Mouse (Mus musculus): ENCODE measurements around the gene Hdhd3. TPM values are rescaled to one million over a fixed set of nuclear protein-coding genes. Genes with fewer than 3 reads are reported as not detected.

Hdhd3 gene
- polyA plus RNA-seq, 1 experiment from 2014 or later = 10.1 TPM

GRCm38 (mm10) chr4:62463124-62463523 is 40.1 kb downstream of the Hdhd3 start:
- no peak for ATAC-seq (replicated peaks; ENCODE audit: insufficient number of reproducible peaks, low FRiP score, low TSS enrichment, low read depth)
- Histone ChIP-seq H3K4me2 (ENCODE audit: low read depth, low read length) (no peak overlapping the region), H3K27me3 (ENCODE audit: control insufficient read depth, insufficient read depth, low read length) (no peaks in the 10 kb centered on the region)

DNA sequence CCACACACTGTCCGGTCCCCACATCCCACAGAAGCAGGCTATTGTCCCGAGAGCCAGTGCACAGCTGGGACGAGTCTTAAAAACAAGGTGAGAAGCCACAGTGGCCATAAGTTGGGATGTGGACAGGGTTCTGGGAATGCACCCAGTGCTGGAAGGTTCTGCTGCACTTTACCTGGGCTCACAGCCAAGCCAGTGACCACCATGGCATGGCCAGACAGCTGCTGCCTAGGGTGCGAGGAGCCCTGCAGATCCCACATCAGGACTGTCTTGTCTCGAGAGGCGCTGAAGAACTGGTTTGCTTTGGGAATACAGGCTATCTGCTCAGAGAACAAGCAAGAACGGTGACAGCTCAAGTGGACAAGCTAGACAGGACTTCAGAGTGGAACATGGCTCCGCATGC is 42.9 kb downstream of the Hdhd3 start:
- Histone ChIP-seq H3K4me1 (ENCODE audit: control insufficient read depth, insufficient read depth, low read length) (no peaks in the 10 kb centered on the region), H3K9me3 (replicated peaks; ENCODE audit: control insufficient read depth, low read length) (no peaks in the 10 kb centered on the region), H3K36me3 (replicated peaks; ENCODE audit: control insufficient read depth, insufficient read depth, low read depth, low read length) (no peaks in the 10 kb centered on the region), H3K9ac (replicated peaks; ENCODE audit: low read length) (no peak overlapping the region), H3K4me3 (ENCODE audit: low read depth, low read length) (no peak overlapping the region), H3K27me3 (ENCODE audit: control insufficient read depth, insufficient read depth, low read length) (no peaks in the 10 kb centered on the region), H3K4me2 (ENCODE audit: low read depth, low read length) (no peak overlapping the region), H3K27ac (replicated peaks; ENCODE audit: low read depth, low read length) (no peak overlapping the region)
- 90% methylated on average over 8 of the region's 8 CpGs for WGBS
- DNase-seq (ENCODE audit: low spot score) (no peak), ATAC-seq (replicated peaks; ENCODE audit: insufficient number of reproducible peaks, low FRiP score, low TSS enrichment, low read depth) (no peak)

More at GRCm38 (mm10) chr4:62463124-62463523, 40.1 kb downstream of the Hdhd3 start:
- no peak for DNase-seq (ENCODE audit: low spot score)
- Histone ChIP-seq H3K4me3 (ENCODE audit: low read depth, low read length) (no peak overlapping the region), H3K4me1 (ENCODE audit: control insufficient read depth, insufficient read depth, low read length) (no peaks in the 10 kb centered on the region), H3K27ac (replicated peaks; ENCODE audit: low read depth, low read length) (no peak overlapping the region), H3K9ac (replicated peaks; ENCODE audit: low read length) (no peak overlapping the region), H3K36me3 (replicated peaks; ENCODE audit: control insufficient read depth, insufficient read depth, low read depth, low read length) (no peaks in the 10 kb centered on the region), H3K9me3 (replicated peaks; ENCODE audit: control insufficient read depth, low read length) (no peaks in the 10 kb centered on the region)
- 89% methylated on average over 2 of the region's 2 CpGs for WGBS

DNA sequence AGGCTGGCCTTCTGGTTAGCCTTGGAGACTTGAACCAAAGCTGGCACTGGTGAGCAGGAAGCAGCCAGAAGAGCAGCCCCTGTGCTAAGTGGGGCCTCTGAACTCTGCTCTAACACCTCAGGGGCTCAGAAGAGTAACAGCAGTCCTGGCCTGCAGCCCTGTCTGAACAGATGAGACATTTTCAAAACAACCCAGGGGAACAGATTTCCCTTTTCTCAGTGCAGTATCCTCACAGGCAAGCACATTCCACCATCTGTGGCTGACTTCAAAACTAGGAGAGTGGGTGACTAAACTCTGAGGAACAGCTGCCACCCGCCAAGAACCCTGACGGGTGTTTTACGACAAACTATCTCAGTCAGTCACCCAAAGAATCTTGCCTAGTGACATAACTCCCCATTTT is 44.2 kb downstream of the Hdhd3 start:
- WGBS = 86% methylated on average over 3 of the region's 3 CpGs
- Histone ChIP-seq H3K27ac (replicated peaks; ENCODE audit: low read depth, low read length) (no peak overlapping the region), H3K4me3 (ENCODE audit: low read depth, low read length) (no peak overlapping the region)

GRCm38 (mm10) chr4:62454995-62455394 is 48.3 kb downstream of the Hdhd3 start:
- no peak overlapping the region for H3K27ac ChIP-seq (replicated peaks; ENCODE audit: low read depth, low read length)
- H3K9ac ChIP-seq (replicated peaks; ENCODE audit: low read length) = no peak overlapping the region
- H3K27me3 ChIP-seq (ENCODE audit: control insufficient read depth, insufficient read depth, low read length) = no peaks in the 10 kb centered on the region
- no peak overlapping the region for H3K4me3 ChIP-seq (ENCODE audit: low read depth, low read length)
- H3K36me3 ChIP-seq (replicated peaks; ENCODE audit: control insufficient read depth, insufficient read depth, low read depth, low read length) = no peaks in the 10 kb centered on the region
- DNase-seq (ENCODE audit: low spot score) (peak; percentile 60), ATAC-seq (replicated peaks; ENCODE audit: insufficient number of reproducible peaks, low FRiP score, low TSS enrichment, low read depth) (no peak; the same call in 1 of the 2 replicates)
- H3K4me2 ChIP-seq (ENCODE audit: low read depth, low read length) = no peak overlapping the region
- H3K9me3 ChIP-seq (replicated peaks; ENCODE audit: control insufficient read depth, low read length) = no peaks in the 10 kb centered on the region
- WGBS = 56% methylated on average over 5 of the region's 5 CpGs
- H3K4me1 ChIP-seq (ENCODE audit: control insufficient read depth, insufficient read depth, low read length) = no peaks in the 10 kb centered on the region

More for the DNA sequence above, 44.2 kb downstream of the Hdhd3 start:
- Histone ChIP-seq H3K36me3 (replicated peaks; ENCODE audit: control insufficient read depth, insufficient read depth, low read depth, low read length) (no peaks in the 10 kb centered on the region), H3K27me3 (ENCODE audit: control insufficient read depth, insufficient read depth, low read length) (no peaks in the 10 kb centered on the region), H3K4me1 (ENCODE audit: control insufficient read depth, insufficient read depth, low read length) (no peaks in the 10 kb centered on the region), H3K9me3 (replicated peaks; ENCODE audit: control insufficient read depth, low read length) (no peaks in the 10 kb centered on the region), H3K9ac (replicated peaks; ENCODE audit: low read length) (no peak overlapping the region), H3K4me2 (ENCODE audit: low read depth, low read length) (no peak overlapping the region)
- no peak for ATAC-seq (replicated peaks; ENCODE audit: insufficient number of reproducible peaks, low FRiP score, low TSS enrichment, low read depth)
- DNase-seq (ENCODE audit: low spot score) = no peak

Other genes with a start within 250 kb of the Hdhd3 start
- 7.9 and 10.6 TPM in 2 replicates for gene Slc31a2, start 240.9 kb downstream of the Hdhd3 start, polyA plus RNA-seq (2014; fragmentation: Nextera tagmentation; extraction: Ambion mirVana)
- 16.3 and 18.4 TPM in 2 replicates for gene Fkbp15, start 142.9 kb downstream of the Hdhd3 start, polyA plus RNA-seq (2014; fragmentation: Nextera tagmentation; extraction: Ambion mirVana)
- 49.0 and 51.2 TPM in 2 replicates for gene Slc31a1, start 142.7 kb downstream of the Hdhd3 start, polyA plus RNA-seq (2014; fragmentation: Nextera tagmentation; extraction: Ambion mirVana)
- gene Cdc26, start 94.8 kb downstream of the Hdhd3 start, polyA plus RNA-seq (2014; fragmentation: Nextera tagmentation; extraction: Ambion mirVana) = 231 TPM in 2 replicates
- 31.8 and 31.9 TPM in 2 replicates for gene Prpf4, start 94.7 kb downstream of the Hdhd3 start, polyA plus RNA-seq (2014; fragmentation: Nextera tagmentation; extraction: Ambion mirVana)
- not detected in 2 replicates for gene Rnf183, start 68.2 kb downstream of the Hdhd3 start, polyA plus RNA-seq (2014; fragmentation: Nextera tagmentation; extraction: Ambion mirVana)
- 6.4 and 7.1 TPM in 2 replicates for gene Wdr31, start 32.6 kb downstream of the Hdhd3 start, polyA plus RNA-seq (2014; fragmentation: Nextera tagmentation; extraction: Ambion mirVana)
- gene Bspry, start 23.4 kb downstream of the Hdhd3 start, polyA plus RNA-seq (2014; fragmentation: Nextera tagmentation; extraction: Ambion mirVana) = 1.8 and 2.2 TPM in 2 replicates
- 88.7 and 90.2 TPM in 2 replicates for gene Alad, start 16.5 kb upstream of the Hdhd3 start, polyA plus RNA-seq (2014; fragmentation: Nextera tagmentation; extraction: Ambion mirVana)
- 103 and 105 TPM in 2 replicates for gene Pole3, start 21.6 kb upstream of the Hdhd3 start, polyA plus RNA-seq (2014; fragmentation: Nextera tagmentation; extraction: Ambion mirVana)
- gene 4933430I17Rik, start 21.9 kb upstream of the Hdhd3 start, polyA plus RNA-seq (2014; fragmentation: Nextera tagmentation; extraction: Ambion mirVana) = 0.66 and 0.83 TPM in 2 replicates
- gene Rgs3, start 56.4 kb upstream of the Hdhd3 start, polyA plus RNA-seq (2014; fragmentation: Nextera tagmentation; extraction: Ambion mirVana) = 21.0 and 24.8 TPM in 2 replicates